Mouse (Mus musculus): ENCODE data around the gene Arl13a. TPM values are rescaled to one million over a fixed set of nuclear protein-coding genes. Genes with fewer than 3 reads are reported as not detected.
A peak's percentile ranks its signal among the peaks of the same experiment; 100 is the strongest.
"Not testable (repeated sequence)": the region's sequence is repeated elsewhere in the genome, so short reads cannot be mapped to it uniquely, and the experiment has no call there.

Arl13a gene
- not detected in 2 replicates for polyA plus RNA-seq (2015; fragmentation: Nextera tagmentation; extraction: Ambion mirVana)

DNA sequence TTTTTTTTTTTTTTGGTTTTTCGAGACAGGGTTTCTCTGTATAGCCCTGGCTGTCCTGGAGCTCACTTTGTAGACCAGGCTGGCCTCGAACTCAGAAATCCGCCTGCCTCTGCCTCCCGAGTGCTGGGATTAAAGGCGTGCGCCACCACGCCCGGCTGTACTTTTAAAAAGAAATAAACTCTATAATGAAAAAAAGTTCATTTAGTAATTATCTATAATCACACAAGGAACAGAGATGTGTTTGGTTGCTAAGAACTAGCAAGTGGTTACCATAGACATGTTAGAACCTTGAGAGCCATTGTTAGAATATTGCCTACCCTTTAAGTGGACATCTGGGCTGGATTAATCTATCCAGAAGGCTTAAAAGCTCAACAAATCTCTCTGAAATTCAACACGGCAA is at the start of gene Arl13a:
Arl13a (plus strand) TSS at position 301 of the 400 bp plus-strand sequence.
- H3K4me2 ChIP-seq; H3K4me3 ChIP-seq; ATAC-seq (ENCODE audit: insufficient number of reproducible peaks, insufficient read depth, low FRiP score, low TSS enrichment, low read depth); H3K27ac ChIP-seq; H3K36me3 ChIP-seq; H3K9me3 ChIP-seq; H3K9ac ChIP-seq; H3K4me1 ChIP-seq; H3K27me3 ChIP-seq: not testable (repeated sequence)
- WGBS, result 84% methylated on average over 9 of the region's 9 CpGs

DNA sequence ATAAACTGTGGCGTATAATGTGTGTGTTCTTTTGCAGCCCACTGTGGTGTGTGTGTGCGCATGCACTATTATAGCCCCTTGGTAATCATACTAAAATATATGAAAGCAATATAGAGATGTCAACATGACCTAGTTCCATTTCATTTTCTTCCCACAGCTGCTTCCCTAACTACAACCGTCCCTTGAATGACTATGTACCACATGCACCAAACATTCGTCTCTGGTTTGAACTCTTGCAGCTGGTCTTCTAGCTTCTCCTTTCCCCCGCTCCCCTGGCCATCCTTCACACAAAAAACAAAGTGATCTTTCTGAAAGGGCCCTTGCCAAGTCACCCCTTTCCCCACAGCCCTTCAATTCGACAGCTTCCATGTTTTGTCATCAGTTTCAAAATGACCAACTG is 47.3 kb upstream of the Arl13a start:
- no peak overlapping the region for H3K4me2 ChIP-seq
- H3K4me1 ChIP-seq, result no peaks in the 10 kb centered on the region
- H3K36me3 ChIP-seq, result no peaks in the 10 kb centered on the region
- H3K4me3 ChIP-seq, result no peak overlapping the region
- H3K27me3 ChIP-seq, result peaks cover 30% of the 10 kb centered on the region
- ATAC-seq (ENCODE audit: insufficient number of reproducible peaks, insufficient read depth, low FRiP score, low TSS enrichment, low read depth), result no peak
- H3K9ac ChIP-seq, result no peak overlapping the region
- H3K27ac ChIP-seq, result no peak overlapping the region
- no peaks in the 10 kb centered on the region for H3K9me3 ChIP-seq
- WGBS, result 83% methylated on average over 6 of the region's 6 CpGs

DNA sequence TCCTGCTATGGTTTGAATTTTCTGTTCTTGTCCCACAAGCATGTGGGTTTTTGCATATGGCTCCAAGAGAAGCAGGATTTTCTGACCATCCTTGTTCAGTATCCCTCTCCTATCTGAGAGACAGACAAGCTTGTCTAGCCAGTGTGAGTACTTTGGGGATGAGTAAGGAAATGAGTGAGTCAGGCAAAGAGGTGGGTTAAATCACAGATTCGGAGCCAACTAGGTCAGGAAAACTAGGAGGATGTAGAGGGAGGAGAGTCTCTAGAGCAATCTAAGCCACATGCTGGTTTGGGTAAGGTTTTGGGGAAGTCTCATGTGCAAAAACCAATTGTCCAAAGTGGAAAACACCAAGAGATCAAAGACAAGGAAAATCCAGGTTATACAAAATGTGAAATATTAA is 45.8 kb upstream of the Arl13a start:
- Histone ChIP-seq H3K4me3 (no peak overlapping the region), H3K27me3 (peaks cover 33% of the 10 kb centered on the region), H3K27ac (no peak overlapping the region), H3K4me2 (no peak overlapping the region), H3K4me1 (no peaks in the 10 kb centered on the region), H3K9ac (no peak overlapping the region), H3K36me3 (no peaks in the 10 kb centered on the region), H3K9me3 (no peaks in the 10 kb centered on the region)
- 83% methylated on average over 1 of the region's 1 CpGs for WGBS
- no peak for ATAC-seq (ENCODE audit: insufficient number of reproducible peaks, insufficient read depth, low FRiP score, low TSS enrichment, low read depth)

DNA sequence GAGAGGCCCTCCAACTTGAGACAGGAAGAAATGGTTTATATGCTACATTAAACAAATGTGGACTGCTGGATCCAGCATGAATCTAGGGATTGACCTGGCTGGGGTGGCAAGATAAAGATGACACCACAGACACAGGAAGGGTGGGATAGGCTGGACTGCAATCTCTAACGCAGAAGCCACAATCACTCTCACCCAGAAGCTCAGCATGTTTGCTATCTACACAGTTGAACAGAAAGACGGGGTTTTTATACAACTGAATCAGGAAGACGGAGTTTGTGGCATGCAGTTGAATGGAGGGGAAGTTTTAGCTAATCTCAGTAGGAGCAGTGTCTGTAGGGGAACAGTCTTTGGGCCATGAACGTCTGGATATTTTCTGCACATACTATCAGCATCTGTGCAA is 45.3 kb upstream of the Arl13a start:
- H3K9me3 ChIP-seq, result no peaks in the 10 kb centered on the region
- no peak for ATAC-seq (ENCODE audit: insufficient number of reproducible peaks, insufficient read depth, low FRiP score, low TSS enrichment, low read depth)
- WGBS, result 80% methylated on average over 4 of the region's 4 CpGs

DNA sequence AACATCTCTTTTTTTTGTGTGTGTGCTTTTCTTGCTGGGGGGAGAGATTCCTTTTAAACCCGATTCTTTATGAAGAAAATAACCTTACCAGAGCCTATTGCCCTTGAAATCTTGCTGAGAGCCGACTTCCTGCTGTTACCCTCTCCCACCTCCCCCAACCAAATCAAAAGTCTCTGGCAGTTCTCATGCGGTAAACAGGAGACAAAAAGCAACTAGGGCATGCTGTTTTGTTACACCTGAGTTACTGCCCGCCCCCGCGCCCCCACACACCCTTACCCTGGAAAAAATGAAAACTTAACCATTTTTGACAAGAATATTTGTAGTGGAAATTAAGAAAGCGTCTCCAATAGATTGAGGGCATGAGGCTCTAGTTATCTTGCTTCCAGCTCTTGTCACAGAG is 29.1 kb upstream of the Arl13a start:
- Histone ChIP-seq H3K9ac (no peak overlapping the region), H3K4me3 (no peak overlapping the region), H3K27me3 (peaks cover 29% of the 10 kb centered on the region), H3K9me3 (no peaks in the 10 kb centered on the region), H3K27ac (no peak overlapping the region), H3K4me1 (peaks cover 4% of the 10 kb centered on the region; the same call in 1 of the 2 replicates), H3K4me2 (no peak overlapping the region), H3K36me3 (no peaks in the 10 kb centered on the region)
- ATAC-seq (ENCODE audit: insufficient number of reproducible peaks, insufficient read depth, low FRiP score, low TSS enrichment, low read depth), result no peak
- WGBS, result 37% methylated on average over 7 of the region's 7 CpGs

More for the DNA sequence above, 45.3 kb upstream of the Arl13a start:
- Histone ChIP-seq H3K4me1 (no peaks in the 10 kb centered on the region), H3K4me2 (no peak overlapping the region), H3K27ac (no peak overlapping the region), H3K4me3 (no peak overlapping the region), H3K27me3 (peaks cover 33% of the 10 kb centered on the region), H3K9ac (no peak overlapping the region), H3K36me3 (no peaks in the 10 kb centered on the region)

DNA sequence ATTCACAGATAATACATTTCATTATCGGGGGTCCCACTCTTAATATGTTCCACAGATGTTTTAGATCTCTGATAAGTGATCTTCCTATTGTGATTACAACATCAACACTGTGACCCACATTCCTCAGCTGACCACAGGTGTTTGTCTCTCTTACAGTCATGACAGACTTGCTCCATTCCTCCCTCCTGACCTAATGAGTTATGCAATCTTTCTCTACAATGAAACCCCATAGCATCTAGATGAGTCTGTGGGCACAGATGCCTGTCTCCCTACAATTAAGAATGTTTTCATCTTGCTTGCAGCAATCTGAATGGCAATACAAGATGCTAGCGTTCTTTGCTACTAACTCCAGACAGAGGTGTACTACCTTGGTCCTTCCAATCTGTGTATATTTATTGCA is 26.9 kb upstream of the Arl13a start:
- no peaks in the 10 kb centered on the region for H3K36me3 ChIP-seq
- 76% methylated on average over 2 of the region's 2 CpGs for WGBS
- H3K4me1 ChIP-seq, result peaks cover 4% of the 10 kb centered on the region; the same call in 1 of the 2 replicates
- no peak overlapping the region for H3K9ac ChIP-seq
- H3K27me3 ChIP-seq, result peaks cover 31% of the 10 kb centered on the region
- no peaks in the 10 kb centered on the region for H3K9me3 ChIP-seq
- no peak for ATAC-seq (ENCODE audit: insufficient number of reproducible peaks, insufficient read depth, low FRiP score, low TSS enrichment, low read depth)
- no peak overlapping the region for H3K4me3 ChIP-seq
- H3K4me2 ChIP-seq, result no peak overlapping the region
- no peak overlapping the region for H3K27ac ChIP-seq

DNA sequence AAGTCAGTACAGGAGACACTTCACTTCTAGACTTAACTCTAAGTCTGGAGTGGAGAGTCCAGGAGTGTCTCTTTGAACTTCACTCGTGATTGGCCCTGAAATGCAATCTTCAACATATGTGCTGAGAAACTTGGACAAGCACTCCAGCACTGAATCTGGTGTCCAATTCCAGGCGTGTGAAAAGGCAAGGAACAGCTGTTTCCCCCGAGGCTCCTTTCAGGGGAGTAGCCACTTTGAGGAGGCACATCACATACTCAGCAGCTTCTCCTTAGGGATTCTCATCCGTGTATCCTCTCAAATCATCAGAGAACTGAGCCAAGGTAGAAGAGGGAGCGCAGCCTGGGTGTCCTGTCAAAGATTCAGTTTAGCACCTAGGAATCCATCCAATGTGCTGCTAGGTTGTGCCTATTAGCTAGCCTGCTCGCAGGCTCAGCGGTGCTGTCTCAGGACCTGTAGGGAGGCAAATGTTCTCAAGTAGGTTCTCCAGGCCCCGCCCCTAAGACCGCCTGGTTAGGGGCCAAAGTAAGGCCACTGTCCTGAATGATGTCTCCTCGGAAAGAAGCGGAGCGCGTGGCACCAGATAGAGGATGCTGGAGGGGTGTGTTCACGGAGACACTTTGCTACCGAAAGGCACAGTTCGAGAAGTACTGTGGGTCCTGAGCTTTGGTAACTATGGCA is 25.1 kb upstream of the Arl13a start, which contains the start of gene Xkrx:
Xkrx (minus strand) TSS at position 34 of the 678 bp plus-strand sequence.
- peak within 1 kb of the TSS; percentile 63 for H3K4me2 ChIP-seq
- H3K4me1 ChIP-seq, result peaks cover 4% of the 10 kb centered on the region; the same call in 1 of the 2 replicates
- H3K4me3 ChIP-seq, result peak within 1 kb of the TSS; percentile 32
- H3K36me3 ChIP-seq, result no peaks in the 10 kb centered on the region
- WGBS, result 32% methylated on average over 16 of the region's 16 CpGs
- no peak for ATAC-seq (ENCODE audit: insufficient number of reproducible peaks, insufficient read depth, low FRiP score, low TSS enrichment, low read depth)
- no peak within 1 kb of the TSS for H3K9ac ChIP-seq
- H3K9me3 ChIP-seq, result no peaks in the 10 kb centered on the region
- no peak within 1 kb of the TSS for H3K27ac ChIP-seq
- H3K27me3 ChIP-seq, result peaks cover 28% of the 10 kb centered on the region

DNA sequence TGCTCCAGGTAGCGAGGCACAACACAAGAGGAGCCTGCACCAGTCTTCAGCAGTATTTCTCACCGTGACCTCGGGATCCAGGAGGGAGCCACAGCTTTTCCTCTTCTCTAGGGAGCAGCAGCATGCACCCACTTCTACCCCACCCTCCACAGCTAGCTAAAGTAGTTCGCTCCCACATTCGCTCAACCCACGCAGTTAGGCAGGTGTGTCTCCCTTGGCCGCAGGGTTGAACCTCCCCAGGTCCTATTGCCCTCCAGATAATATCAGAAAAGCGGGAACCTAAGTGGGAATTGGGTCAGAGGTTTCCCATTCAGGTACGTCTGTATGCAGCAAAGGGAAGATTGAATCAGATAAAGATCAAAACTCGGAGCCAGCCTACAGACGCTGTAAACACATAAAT is 24.5 kb upstream of the Arl13a start:
- H3K4me1 ChIP-seq, result peaks cover 4% of the 10 kb centered on the region; the same call in 1 of the 2 replicates
- no peak overlapping the region for H3K27ac ChIP-seq
- no peak overlapping the region for H3K9ac ChIP-seq
- H3K27me3 ChIP-seq, result peaks cover 28% of the 10 kb centered on the region
- 26% methylated on average over 11 of the region's 11 CpGs for WGBS
- H3K36me3 ChIP-seq, result no peaks in the 10 kb centered on the region
- H3K4me2 ChIP-seq, result peak overlapping the region; percentile 63
- no peaks in the 10 kb centered on the region for H3K9me3 ChIP-seq
- H3K4me3 ChIP-seq, result peak overlapping the region; percentile 32
- no peak for ATAC-seq (ENCODE audit: insufficient number of reproducible peaks, insufficient read depth, low FRiP score, low TSS enrichment, low read depth)

DNA sequence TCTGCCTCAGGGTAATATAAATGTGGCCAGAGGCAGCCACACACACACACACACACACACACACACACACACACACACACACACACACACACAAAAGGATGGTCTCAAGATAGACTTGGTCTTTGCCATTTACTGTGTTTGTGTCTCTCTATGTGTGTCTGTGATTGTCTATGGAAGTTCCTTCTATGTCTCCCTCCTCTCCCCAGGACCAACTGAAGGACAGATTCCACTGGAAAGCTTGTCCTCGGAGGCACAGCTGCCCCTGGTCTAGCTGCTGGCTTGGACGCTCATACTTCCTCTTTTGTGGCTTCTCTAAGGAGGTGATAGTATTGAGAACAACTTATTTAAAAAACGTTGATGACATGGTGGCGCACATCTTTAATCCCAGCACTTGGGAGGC is 23.8 kb upstream of the Arl13a start:
- 0 out of 2 replicates have a peak overlapping the region, but pooled peaks have one; percentile 63 for H3K4me2 ChIP-seq
- H3K4me3 ChIP-seq, result no peak overlapping the region
- H3K27ac ChIP-seq, result no peak overlapping the region
- peaks cover 27% of the 10 kb centered on the region for H3K27me3 ChIP-seq
- WGBS, result 51% methylated on average over 4 of the region's 4 CpGs
- H3K9me3 ChIP-seq, result no peaks in the 10 kb centered on the region
- ATAC-seq (ENCODE audit: insufficient number of reproducible peaks, insufficient read depth, low FRiP score, low TSS enrichment, low read depth), result no peak
- no peaks in the 10 kb centered on the region for H3K36me3 ChIP-seq
- H3K9ac ChIP-seq, result no peak overlapping the region
- peaks cover 4% of the 10 kb centered on the region; the same call in 1 of the 2 replicates for H3K4me1 ChIP-seq

DNA sequence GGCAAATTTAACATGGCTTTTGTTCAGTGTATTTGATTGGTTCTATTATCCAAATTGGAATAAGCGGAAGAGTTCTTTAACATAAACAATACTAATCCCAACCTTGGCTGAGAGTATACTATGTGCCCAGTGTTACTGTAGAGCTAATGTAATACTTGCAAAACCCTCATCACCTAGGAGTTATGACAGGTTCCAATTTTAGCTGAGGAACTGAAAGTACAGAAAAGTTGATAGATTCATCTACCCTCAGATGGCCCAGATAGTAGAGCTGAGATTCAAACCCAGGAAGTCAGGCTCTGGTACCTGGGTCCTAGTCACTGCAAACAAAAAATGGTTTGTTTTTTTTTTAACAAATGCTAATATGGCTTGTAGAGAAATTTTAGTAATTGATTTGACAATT is 16.7 kb upstream of the Arl13a start:
- WGBS, result 89% methylated on average over 1 of the region's 1 CpGs
- no peak overlapping the region for H3K4me2 ChIP-seq
- H3K4me1 ChIP-seq, result no peaks in the 10 kb centered on the region
- H3K36me3 ChIP-seq, result no peaks in the 10 kb centered on the region
- H3K27ac ChIP-seq, result no peak overlapping the region
- H3K4me3 ChIP-seq, result no peak overlapping the region
- ATAC-seq (ENCODE audit: insufficient number of reproducible peaks, insufficient read depth, low FRiP score, low TSS enrichment, low read depth), result no peak
- no peaks in the 10 kb centered on the region for H3K9me3 ChIP-seq
- no peaks in the 10 kb centered on the region; the same call in 1 of the 2 replicates for H3K27me3 ChIP-seq
- no peak overlapping the region for H3K9ac ChIP-seq

DNA sequence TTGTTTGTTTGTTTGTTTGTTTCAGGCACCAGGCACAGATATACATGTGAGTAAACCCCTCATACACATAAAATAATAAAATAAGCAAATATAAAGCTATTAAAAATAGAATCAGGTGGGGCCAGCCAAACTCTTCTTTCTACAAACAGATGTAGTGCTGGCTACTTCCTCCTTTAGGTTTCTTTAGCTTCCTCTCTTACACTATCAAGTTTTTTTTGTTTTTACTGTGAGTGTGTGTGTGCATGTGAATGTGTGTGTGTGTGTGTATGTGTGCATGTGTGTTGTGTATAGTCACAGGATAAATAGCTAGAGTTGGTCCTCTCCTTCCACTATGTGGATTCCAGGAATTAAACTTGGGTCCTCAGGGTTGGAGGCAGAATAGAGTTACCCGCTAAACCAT is 12.6 kb upstream of the Arl13a start:
- no peak overlapping the region for H3K9ac ChIP-seq
- no peaks in the 10 kb centered on the region; the same call in 1 of the 2 replicates for H3K27me3 ChIP-seq
- H3K4me3 ChIP-seq, result no peak overlapping the region
- ATAC-seq (ENCODE audit: insufficient number of reproducible peaks, insufficient read depth, low FRiP score, low TSS enrichment, low read depth), result no peak
- H3K27ac ChIP-seq, result no peak overlapping the region
- H3K36me3 ChIP-seq, result no peaks in the 10 kb centered on the region
- WGBS, result 81% methylated on average over 1 of the region's 1 CpGs
- no peak overlapping the region for H3K4me2 ChIP-seq
- H3K9me3 ChIP-seq, result no peaks in the 10 kb centered on the region
- no peaks in the 10 kb centered on the region for H3K4me1 ChIP-seq

DNA sequence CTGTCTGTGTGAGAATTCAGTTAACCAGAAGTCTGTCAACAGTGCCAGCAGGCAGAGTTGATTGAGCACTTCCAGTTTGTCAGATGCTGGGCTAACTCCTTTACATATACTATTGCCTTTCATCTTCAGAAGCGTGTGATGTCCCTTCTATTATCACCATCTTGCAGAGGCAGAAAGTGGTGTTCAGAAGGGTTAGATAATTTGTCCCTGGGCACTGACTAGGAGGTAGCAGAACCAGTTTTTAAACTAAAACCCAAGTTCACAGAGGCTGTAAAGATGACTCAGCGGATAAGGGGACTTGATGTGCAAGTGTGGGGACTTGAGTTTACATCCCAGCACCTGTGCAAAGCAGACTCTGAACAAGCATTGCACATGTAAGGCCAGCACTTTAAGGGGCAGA is 21.2 kb downstream of the Arl13a start:
- Histone ChIP-seq H3K9me3 (no peaks in the 10 kb centered on the region), H3K27me3 (peaks cover 5% of the 10 kb centered on the region; the same call in 1 of the 2 replicates), H3K36me3 (no peaks in the 10 kb centered on the region), H3K9ac (no peak overlapping the region), H3K4me2 (no peak overlapping the region), H3K4me3 (no peak overlapping the region), H3K4me1 (no peaks in the 10 kb centered on the region), H3K27ac (no peak overlapping the region)
- ATAC-seq (ENCODE audit: insufficient number of reproducible peaks, insufficient read depth, low FRiP score, low TSS enrichment, low read depth), result no peak
- WGBS, result 80% methylated on average over 2 of the region's 2 CpGs
